Mouse (Mus musculus) E14TG2a.4 (cell line): Measurements from ENCODE around the gene Lrrc20.

Source experiments
- H3K27me3 ChIP-seq: 2 replicates; pipeline ENCODE4 v1.6.1; 2014; ENCODE audit warnings: low read length, control low read depth; ENCODE audit not compliant: insufficient read depth
- H3K36me3 ChIP-seq: 2 replicates; pipeline ENCODE4 v1.6.1; 2014; ENCODE audit warnings: low read length, control low read depth; ENCODE audit not compliant: insufficient read depth
- H3K4me1 ChIP-seq: replicated peaks from 2 replicates; pipeline ENCODE4 v1.6.1; 2014; ENCODE audit warnings: low read depth, low read length, control low read depth
- H3K4me3 ChIP-seq: replicated peaks from 2 replicates; pipeline ENCODE4 v1.5.1; 2014; ENCODE audit warnings: mild to moderate bottlenecking, low read length
- H3K9me3 ChIP-seq: 2 replicates; pipeline ENCODE4 v1.6.1; 2014; ENCODE audit warnings: low read length, control low read depth
- CTCF ChIP-seq: conservative IDR thresholded peaks from 2 replicates; pipeline ENCODE4 v1.5.1; 2014; ENCODE audit warnings: low read length
- NANOG ChIP-seq: IDR thresholded peaks from 2 replicates; pipeline ENCODE4 v1.6.1; 2014; ENCODE audit warnings: borderline replicate concordance, low read length, mixed read lengths
- POU5F1 ChIP-seq: IDR thresholded peaks from 2 replicates; pipeline ENCODE4 v1.6.1; 2014; ENCODE audit warnings: low read length, borderline replicate concordance

The Lrrc20 gene

GRCm38 (mm10) chr10:61496231-61496630, 20.6 kb downstream of the Lrrc20 start:
- TF ChIP-seq NANOG (no peak), POU5F1 (no peak), CTCF (no peak)
- Histone ChIP-seq H3K9me3 (no peaks in the 10 kb centered on the region), H3K4me3 (no peak overlapping the region), H3K27me3 (peaks cover 37% of the 10 kb centered on the region), H3K4me1 (peaks cover 56% of the 10 kb centered on the region), H3K36me3 (no peaks in the 10 kb centered on the region)

- TF ChIP-seq CTCF = no peak
- H3K27me3 ChIP-seq = peaks cover 42% of the 10 kb centered on the region
- no peaks in the 10 kb centered on the region for H3K36me3 ChIP-seq
- H3K9me3 ChIP-seq = no peaks in the 10 kb centered on the region
- H3K4me3 ChIP-seq = no peak overlapping the region
- peaks cover 54% of the 10 kb centered on the region for H3K4me1 ChIP-seq
Observed at GRCm38 (mm10) chr10:61499505-61500466, 24.2 kb downstream of the Lrrc20 start.

GRCm38 (mm10) chr10:61500756-61501155, 25.2 kb downstream of the Lrrc20 start:
- no peaks in the 10 kb centered on the region for H3K9me3 ChIP-seq
- TF ChIP-seq NANOG (peak; percentile 71), POU5F1 (no peak)
- H3K27me3 ChIP-seq = peaks cover 38% of the 10 kb centered on the region
- H3K36me3 ChIP-seq = no peaks in the 10 kb centered on the region
- peaks cover 45% of the 10 kb centered on the region for H3K4me1 ChIP-seq
- H3K4me3 ChIP-seq = no peak overlapping the region

- peaks cover 21% of the 10 kb centered on the region for H3K4me1 ChIP-seq
- no peaks in the 10 kb centered on the region for H3K9me3 ChIP-seq
- peaks cover 19% of the 10 kb centered on the region for H3K27me3 ChIP-seq
- H3K4me3 ChIP-seq = no peak overlapping the region
- H3K36me3 ChIP-seq = no peaks in the 10 kb centered on the region
- TF ChIP-seq CTCF (no peak), NANOG (no peak), POU5F1 (no peak)
Observed at GRCm38 (mm10) chr10:61504073-61504472, 28.5 kb downstream of the Lrrc20 start.

- Histone ChIP-seq H3K27me3 (peaks cover 3% of the 10 kb centered on the region; the same call in 1 of the 2 replicates), H3K4me3 (no peak overlapping the region), H3K4me1 (peaks cover 12% of the 10 kb centered on the region), H3K9me3 (no peaks in the 10 kb centered on the region), H3K36me3 (no peaks in the 10 kb centered on the region)
- TF ChIP-seq POU5F1 = no peak
- TF ChIP-seq NANOG = no peak
- TF ChIP-seq CTCF = no peak
Observed at GRCm38 (mm10) chr10:61506381-61507200, 31.0 kb downstream of the Lrrc20 start.

GRCm38 (mm10) chr10:61509873-61510272, 34.3 kb downstream of the Lrrc20 start:
- no peak overlapping the region for H3K4me3 ChIP-seq
- TF ChIP-seq POU5F1 (no peak), NANOG (no peak), CTCF (no peak)
- H3K9me3 ChIP-seq = no peaks in the 10 kb centered on the region

GRCm38 (mm10) chr10:61510809-61511208, 35.2 kb downstream of the Lrrc20 start:
- TF ChIP-seq CTCF = no peak
- no peak for TF ChIP-seq NANOG
- no peak for TF ChIP-seq POU5F1
- Histone ChIP-seq H3K36me3 (no peaks in the 10 kb centered on the region), H3K4me3 (no peak overlapping the region)

More at GRCm38 (mm10) chr10:61509873-61510272, 34.3 kb downstream of the Lrrc20 start:
- Histone ChIP-seq H3K4me1 (peaks cover 13% of the 10 kb centered on the region), H3K27me3 (no peaks in the 10 kb centered on the region; the same call in 1 of the 2 replicates), H3K36me3 (no peaks in the 10 kb centered on the region)

GRCm38 (mm10) chr10:61512215-61512889, 36.8 kb downstream of the Lrrc20 start:
- H3K9me3 ChIP-seq = no peaks in the 10 kb centered on the region
- TF ChIP-seq CTCF = no peak
- no peak for TF ChIP-seq POU5F1
- TF ChIP-seq NANOG = no peak
- no peaks in the 10 kb centered on the region; the same call in 1 of the 2 replicates for H3K27me3 ChIP-seq
- peaks cover 17% of the 10 kb centered on the region for H3K4me1 ChIP-seq
- H3K36me3 ChIP-seq = no peaks in the 10 kb centered on the region
- H3K4me3 ChIP-seq = no peak overlapping the region

More at GRCm38 (mm10) chr10:61510809-61511208, 35.2 kb downstream of the Lrrc20 start:
- Histone ChIP-seq H3K4me1 (peaks cover 13% of the 10 kb centered on the region), H3K9me3 (no peaks in the 10 kb centered on the region), H3K27me3 (no peaks in the 10 kb centered on the region; the same call in 1 of the 2 replicates)
